Mouse (Mus musculus): ENCODE measurements around the gene Gpsm1.

GRCm38 (mm10) chr2:26273611-26274010 is 41.7 kb upstream of the Gpsm1 start:
- TF ChIP-seq EP300 (IDR thresholded peaks at IDR 0.05; ENCODE audit: low read depth in 1 of 2, low read length in 2 of 2), result no peak
- TF ChIP-seq CTCF (IDR thresholded peaks at IDR 0.05 in 2 of 3, conservative IDR thresholded peaks at IDR 0.05 in 1 of 3; ENCODE audit: control insufficient read depth in 1 of 3, insufficient read depth in 1 of 3, low read depth in 2 of 3, low read length in 3 of 3, poor library complexity in 1 of 3, severe bottlenecking in 1 of 3), result peak; percentile 50 to 80 (median 77)
- TF ChIP-seq ETS1 (IDR thresholded peaks at IDR 0.05; ENCODE audit: low read depth, low read length), result no peak
- no peak for TF ChIP-seq POLR2AphosphoS2 (IDR thresholded peaks at IDR 0.05; ENCODE audit: low read length)
- no peak for TF ChIP-seq NELFE (IDR thresholded peaks at IDR 0.05; ENCODE audit: low read depth, low read length)
- TF ChIP-seq POLR2A (IDR thresholded peaks at IDR 0.05; ENCODE audit: control insufficient read depth in 1 of 2, insufficient read depth in 1 of 2, low read depth in 1 of 2, low read length in 2 of 2, poor library complexity in 1 of 2), result no peak
- TF ChIP-seq NRF1 (IDR thresholded peaks at IDR 0.05; ENCODE audit: insufficient read depth, low read depth, low read length, poor library complexity, severe bottlenecking), result no peak
- no peak for TF ChIP-seq MXI1 (IDR thresholded peaks at IDR 0.05; ENCODE audit: low read depth, low read length)
- no peak for TF ChIP-seq USF1 (IDR thresholded peaks at IDR 0.05; ENCODE audit: low read depth, low read length)
- TF ChIP-seq E2F4 (IDR thresholded peaks at IDR 0.05; ENCODE audit: borderline replicate concordance, low read depth, low read length), result no peak
- no peak for TF ChIP-seq TCF12 (IDR thresholded peaks at IDR 0.05; ENCODE audit: low read depth, low read length)
- TF ChIP-seq MYB (IDR thresholded peaks at IDR 0.05; ENCODE audit: low read depth, low read length), result no peak
- TF ChIP-seq MYC (IDR thresholded peaks at IDR 0.05; ENCODE audit: low read depth, low read length), result no peak
- peak; percentile 78 for TF ChIP-seq SMC3 (IDR thresholded peaks at IDR 0.05; ENCODE audit: low read depth, low read length)
